Mouse (Mus musculus) midbrain, embryonic 16.5 days (tissue): Measurements from ENCODE around the gene Gm11361. TPM values are rescaled to one million over a fixed set of nuclear protein-coding genes. Genes with fewer than 3 reads are reported as not detected.

Source experiments
- polyA plus RNA-seq: library from polyadenylated mRNA; unstranded; fragments of >200 nt; fragmentation: Nextera tagmentation; extraction: Ambion mirVana; gene quantifications from 2 replicates; pipeline ENCODE4 v1.2.1, GENCODE M21; 2015

Gene Gm11361
- polyA plus RNA-seq, 1 experiment from 2014 or later, result 2.5 TPM

Other genes with a start within 250 kb of the Gm11361 start
- not detected in 2 replicates for gene Prl4a1, start 241.3 kb upstream of the Gm11361 start, polyA plus RNA-seq
- gene Prl5a1, start 115.0 kb upstream of the Gm11361 start, polyA plus RNA-seq, result not detected in 2 replicates